Mouse (Mus musculus): Measurements from ENCODE around the gene Psme4.

DNA sequence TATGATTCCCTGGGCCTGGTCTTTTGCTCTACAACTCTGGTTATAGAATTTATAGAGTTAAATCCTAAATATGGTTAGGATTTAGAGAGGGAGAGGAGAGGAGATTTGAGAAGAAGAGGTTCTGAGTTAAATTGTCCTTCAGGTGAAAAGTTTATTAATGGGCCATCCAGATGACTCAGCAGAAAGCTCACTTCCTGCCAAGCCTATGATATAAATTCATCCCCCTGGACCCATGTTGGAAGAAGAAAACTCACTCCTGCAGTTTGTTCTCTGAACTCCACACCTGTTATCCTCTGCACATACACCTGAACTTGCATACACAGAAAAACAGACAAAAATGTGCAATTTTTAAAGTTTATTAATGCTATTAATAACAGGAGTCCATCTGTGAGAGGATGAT lies 127.8 kb downstream of the Psme4 start:
- TF ChIP-seq CTCF (IDR thresholded peaks at IDR 0.05; ENCODE audit: low read depth, low read length) (no peak), POLR2A (IDR thresholded peaks at IDR 0.05; ENCODE audit: insufficient read depth, low read length) (no peak), EP300 (IDR thresholded peaks at IDR 0.05; ENCODE audit: insufficient read depth, low read depth, low read length) (no peak)

Measured in ES-Bruce4 (cell line).